Mouse (Mus musculus) heart, embryonic 11.5 days (tissue): ENCODE data around the gene Prl3c1. TPM values are rescaled to one million over a fixed set of nuclear protein-coding genes. Genes with fewer than 3 reads are reported as not detected.
"Not testable (repeated sequence)": the region's sequence is repeated elsewhere in the genome, so short reads cannot be mapped to it uniquely, and the experiment has no call there.

Experiments
- ATAC-seq: fragments of 200-750 bp; cut with Nextera tagmentation; replicated peaks from 2 replicates; pipeline ENCODE4 v1.8.0; 2017; ENCODE audit warnings: moderate library complexity; ENCODE audit not compliant: insufficient number of reproducible peaks, low FRiP score, low TSS enrichment
- H3K27ac ChIP-seq: fragments of 300-500 bp; sonication (generic); 2 replicates; pipeline ENCODE4 v1.5.1; 2014; ENCODE audit warnings: mild to moderate bottlenecking, low read depth, low read length
- H3K27me3 ChIP-seq: fragments of 300-500 bp; sonication (generic); 2 replicates; pipeline ENCODE4 v1.6.1; 2014; ENCODE audit warnings: mild to moderate bottlenecking, low read length, mixed read lengths; ENCODE audit not compliant: control insufficient read depth, insufficient read depth
- H3K36me3 ChIP-seq: fragments of 300-500 bp; sonication (generic); 2 replicates; pipeline ENCODE4 v1.6.1; 2014; ENCODE audit warnings: mild to moderate bottlenecking, low read length, moderate library complexity, mixed read lengths; ENCODE audit not compliant: control insufficient read depth, insufficient read depth
- H3K4me1 ChIP-seq: fragments of 300-500 bp; sonication (generic); 2 replicates; pipeline ENCODE4 v1.6.1; 2014; ENCODE audit warnings: low read length; ENCODE audit not compliant: control insufficient read depth, insufficient read depth
- H3K4me2 ChIP-seq: fragments of 300-500 bp; sonication (generic); 2 replicates; pipeline ENCODE4 v1.6.1; 2014; ENCODE audit warnings: mild to moderate bottlenecking, moderate library complexity
- H3K4me3 ChIP-seq: fragments of 300-500 bp; sonication (generic); 2 replicates; pipeline ENCODE4 v1.5.1; 2014; ENCODE audit warnings: low read depth, low read length
- H3K9ac ChIP-seq: fragments of 300-500 bp; sonication (generic); 2 replicates; pipeline ENCODE4 v1.6.1; 2014; ENCODE audit warnings: mild to moderate bottlenecking, low read depth, low read length, moderate library complexity
- H3K9me3 ChIP-seq: fragments of 300-500 bp; sonication (generic); replicated peaks from 2 replicates; pipeline ENCODE4 v1.6.1; 2016; ENCODE audit warnings: low read length; ENCODE audit not compliant: control insufficient read depth
- WGBS: fragments of 180-500 bp; shearing (Covaris S2); extraction: QIAGEN DNeasy Blood & Tissue Kit; methylation state at CpG from one replicate; pipeline ENCODE4 v1.1.7; 2014; ENCODE audit not compliant: insufficient replicate concordance; 5-methylcytosine and 5-hydroxymethylcytosine counted together
- polyA plus RNA-seq: library from polyadenylated mRNA; unstranded; fragments of >200 nt; fragmentation: Nextera tagmentation; extraction: Ambion mirVana; gene quantifications from 2 replicates; pipeline ENCODE4 v1.2.1, GENCODE M21; 2014

Prl3c1 gene
- polyA plus RNA-seq = not detected in 2 replicates

DNA sequence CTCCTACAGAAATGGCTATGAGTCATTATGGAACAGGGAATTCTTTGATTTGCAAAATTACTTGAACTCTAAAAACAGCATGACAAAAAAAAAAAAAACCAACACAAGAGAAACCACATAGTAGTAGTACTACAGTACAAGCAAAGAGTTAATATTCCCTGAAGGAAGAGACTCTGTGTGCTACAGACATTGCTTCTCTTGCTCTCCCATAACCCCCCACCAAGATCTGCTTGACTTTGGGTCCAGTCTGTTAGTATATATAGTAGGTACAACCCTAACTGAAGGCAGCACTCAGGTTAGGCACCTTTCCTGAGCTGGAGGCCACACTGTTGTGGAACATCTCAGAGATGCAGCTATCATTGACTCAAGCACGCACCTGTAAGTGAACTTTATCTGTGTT is at the start of gene Prl3c1:
Prl3c1 (plus strand) TSS at position 301 of the 400 bp plus-strand sequence.
- 71% methylated on average over 1 of the region's 1 CpGs for WGBS
- Histone ChIP-seq H3K36me3 (no peaks in the 10 kb centered on the region), H3K4me3 (no peak within 1 kb of the TSS), H3K9ac (no peak within 1 kb of the TSS), H3K27ac (no peak within 1 kb of the TSS), H3K4me2 (no peak within 1 kb of the TSS), H3K4me1 (no peaks in the 10 kb centered on the region), H3K9me3 (no peaks in the 10 kb centered on the region), H3K27me3 (no peaks in the 10 kb centered on the region)
- no peak for ATAC-seq

DNA sequence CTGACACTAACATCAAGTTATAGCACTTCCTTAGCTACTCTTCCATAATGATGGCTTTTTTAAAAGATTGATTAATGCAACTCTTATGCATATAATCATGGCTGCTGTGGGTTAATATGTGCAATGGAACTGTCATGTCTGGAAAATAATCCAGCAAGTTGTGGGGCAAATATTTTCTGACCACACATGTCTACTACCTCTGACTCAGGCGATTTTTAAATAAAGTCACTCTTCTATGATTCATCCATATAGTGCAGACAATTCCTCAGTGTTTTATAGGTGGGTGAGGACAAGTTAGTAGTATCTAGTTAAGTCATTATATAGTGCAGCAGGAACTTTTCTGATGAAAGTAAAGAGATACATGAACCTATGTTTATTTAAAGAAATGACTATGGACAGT is 48.2 kb upstream of the Prl3c1 start:
- H3K9ac ChIP-seq = no peak overlapping the region
- no peaks in the 10 kb centered on the region for H3K4me1 ChIP-seq
- H3K4me2 ChIP-seq = no peak overlapping the region
- no peaks in the 10 kb centered on the region for H3K27me3 ChIP-seq
- no peaks in the 10 kb centered on the region for H3K9me3 ChIP-seq
- 60% methylated on average over 1 of the region's 1 CpGs for WGBS
- H3K27ac ChIP-seq = no peak overlapping the region
- no peaks in the 10 kb centered on the region for H3K36me3 ChIP-seq
- no peak for ATAC-seq
- no peak overlapping the region for H3K4me3 ChIP-seq

DNA sequence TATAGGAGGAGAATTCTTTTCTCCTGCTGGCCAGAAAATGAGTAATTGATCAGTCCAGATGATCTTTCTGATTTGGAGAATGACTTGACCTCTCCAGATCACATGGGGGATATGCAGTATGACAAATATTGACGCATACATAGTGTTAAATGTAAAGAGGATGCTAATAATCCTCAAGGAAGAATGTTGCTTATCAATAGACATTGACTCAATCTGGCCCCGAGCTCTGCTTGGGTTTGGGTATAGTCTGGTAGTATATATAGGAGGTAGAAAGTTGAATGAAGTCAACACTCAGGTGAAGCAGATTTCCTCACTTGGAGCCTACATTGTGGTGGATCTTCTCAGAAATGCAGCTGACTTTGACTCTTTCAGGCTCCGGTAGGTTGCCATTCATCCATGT is 40.0 kb upstream of the Prl3c1 start, which contains the start of gene Prl3d3:
Prl3d3 (plus strand) TSS at position 301 of the 400 bp plus-strand sequence.
- H3K4me1 ChIP-seq, H3K27me3 ChIP-seq, H3K27ac ChIP-seq, H3K4me2 ChIP-seq, H3K9me3 ChIP-seq, ATAC-seq, H3K4me3 ChIP-seq, H3K9ac ChIP-seq, H3K36me3 ChIP-seq: not testable (repeated sequence)
- WGBS = 85% methylated on average over 2 of the region's 3 CpGs

DNA sequence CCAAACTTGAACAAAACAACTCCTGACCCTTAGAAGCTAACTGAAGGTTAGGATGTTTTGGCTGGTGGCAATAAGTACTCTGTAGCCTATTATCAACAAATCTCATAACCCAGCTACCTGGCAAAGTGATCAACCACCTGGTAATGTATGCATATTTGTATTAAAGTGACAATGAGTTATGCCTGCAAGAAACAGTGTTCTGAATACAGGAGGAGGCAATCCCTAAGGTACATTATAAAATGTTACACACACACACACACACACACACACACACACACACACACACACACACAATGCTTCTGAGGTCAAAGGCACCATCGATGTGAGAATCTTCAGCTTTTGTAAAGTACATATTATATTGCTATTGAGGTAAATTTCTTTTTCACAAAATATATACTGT is 45.1 kb downstream of the Prl3c1 start, which contains the start of gene Prl3b1:
Prl3b1 (plus strand) TSS at position 301 of the 400 bp plus-strand sequence.
- ATAC-seq = no peak
- no peak within 1 kb of the TSS for H3K4me2 ChIP-seq
- no peaks in the 10 kb centered on the region for H3K27me3 ChIP-seq
- no peak within 1 kb of the TSS for H3K9ac ChIP-seq
- WGBS = 86% methylated on average over 1 of the region's 1 CpGs
- no peak within 1 kb of the TSS for H3K27ac ChIP-seq
- H3K36me3 ChIP-seq = no peaks in the 10 kb centered on the region
- no peaks in the 10 kb centered on the region for H3K4me1 ChIP-seq
- no peaks in the 10 kb centered on the region for H3K9me3 ChIP-seq
- H3K4me3 ChIP-seq = no peak within 1 kb of the TSS

Other genes starting within 250 kb of the Prl3c1 start
- gene Prl, start 139.1 kb upstream of the Prl3c1 start, polyA plus RNA-seq = not detected in 2 replicates
- not detected in 2 replicates for gene Prl3d1, start 102.5 kb upstream of the Prl3c1 start, polyA plus RNA-seq
- not detected in 2 replicates for gene Prl3d2, start 75.0 kb upstream of the Prl3c1 start, polyA plus RNA-seq
- gene Prl3d3, start 39.9 kb upstream of the Prl3c1 start, polyA plus RNA-seq = not detected in 2 replicates
- gene Prl3b1, start 45.2 kb downstream of the Prl3c1 start, polyA plus RNA-seq = 0.24 and 0.25 TPM in 2 replicates
- gene Prl3a1, start 62.8 kb downstream of the Prl3c1 start, polyA plus RNA-seq = 0.14 TPM in 1 of 2 replicates, not detected in the other
- gene Prl6a1, start 116.0 kb downstream of the Prl3c1 start, polyA plus RNA-seq = not detected in 2 replicates
- gene Prl8a2, start 149.0 kb downstream of the Prl3c1 start, polyA plus RNA-seq = not detected in 2 replicates
- gene Prl2b1, start 194.2 kb downstream of the Prl3c1 start, polyA plus RNA-seq = not detected in 2 replicates
- not detected in 2 replicates for gene Prl8a6, start 242.0 kb downstream of the Prl3c1 start, polyA plus RNA-seq